Mouse (Mus musculus): ENCODE measurements around the gene Ripor3.

The Ripor3 gene

DNA sequence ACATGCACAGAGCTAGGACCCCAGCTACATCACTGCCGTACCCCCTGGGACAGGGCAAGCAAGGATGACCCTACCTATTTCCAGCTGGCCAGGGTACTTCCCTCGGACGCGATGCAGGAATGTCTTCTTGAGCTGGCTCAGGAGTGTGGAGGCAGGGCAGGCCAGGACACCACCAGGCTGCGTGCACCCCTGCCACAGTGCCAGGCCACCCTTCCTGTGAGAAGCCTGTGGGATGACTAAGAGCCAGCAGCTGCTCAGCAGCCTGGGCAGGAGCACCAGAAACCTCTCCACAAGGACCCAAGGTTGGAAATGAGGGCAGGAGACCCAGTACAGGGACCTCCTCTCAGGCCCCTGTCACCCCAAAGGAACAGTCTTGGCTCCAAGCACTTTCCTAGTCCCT lies 26.0 kb downstream of the Ripor3 start:
- no peak for DNase-seq

- peak in 1 of 2 experiments; percentile 43 for DNase-seq
Observed at GRCm38 (mm10) chr2:167982646-167983045, 27.8 kb downstream of the Ripor3 start.

DNA sequence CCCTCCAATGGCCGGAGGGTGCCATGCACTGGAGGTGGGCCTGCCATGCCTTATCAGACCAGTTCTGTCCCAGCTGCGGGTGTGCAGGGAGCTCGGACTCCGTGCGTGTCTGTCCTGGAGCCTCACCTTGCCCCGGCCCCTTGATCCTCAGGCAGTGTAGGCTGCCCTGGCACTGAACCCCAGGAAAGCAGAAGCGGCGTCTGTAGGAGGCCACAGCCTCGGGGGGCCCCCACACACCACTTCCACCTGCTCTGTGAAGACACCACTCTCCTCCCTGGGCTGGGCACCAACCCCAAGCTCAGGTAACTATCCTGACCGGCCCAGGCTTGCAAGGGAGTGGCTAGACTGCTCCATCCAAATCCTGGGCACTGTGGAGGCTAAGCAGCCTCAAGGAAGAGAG lies 30.0 kb downstream of the Ripor3 start:
- DNase-seq = no peak

DNA sequence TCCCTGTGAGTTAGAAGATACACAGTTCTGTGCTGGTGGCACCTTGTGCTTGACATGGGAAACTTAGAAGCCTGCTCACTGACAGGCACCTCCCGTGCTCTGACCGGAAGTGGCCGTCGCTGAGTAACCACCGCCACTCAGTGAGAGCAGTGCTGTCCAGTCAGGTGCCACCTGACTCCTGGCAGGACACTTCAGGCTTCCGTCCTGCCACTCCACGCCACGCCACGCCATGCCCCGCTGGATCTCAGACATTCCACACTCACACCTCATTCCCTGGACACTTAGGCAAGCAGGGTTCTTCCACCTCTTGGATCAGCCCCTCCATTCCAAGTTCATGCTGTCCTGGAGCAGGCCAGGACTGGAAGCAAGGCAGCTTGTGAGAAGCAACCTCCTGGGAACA lies 32.1 kb downstream of the Ripor3 start:
- DNase-seq = no peak

- no peak for DNase-seq
Observed at GRCm38 (mm10) chr2:167975746-167976145, 34.7 kb downstream of the Ripor3 start.

DNA sequence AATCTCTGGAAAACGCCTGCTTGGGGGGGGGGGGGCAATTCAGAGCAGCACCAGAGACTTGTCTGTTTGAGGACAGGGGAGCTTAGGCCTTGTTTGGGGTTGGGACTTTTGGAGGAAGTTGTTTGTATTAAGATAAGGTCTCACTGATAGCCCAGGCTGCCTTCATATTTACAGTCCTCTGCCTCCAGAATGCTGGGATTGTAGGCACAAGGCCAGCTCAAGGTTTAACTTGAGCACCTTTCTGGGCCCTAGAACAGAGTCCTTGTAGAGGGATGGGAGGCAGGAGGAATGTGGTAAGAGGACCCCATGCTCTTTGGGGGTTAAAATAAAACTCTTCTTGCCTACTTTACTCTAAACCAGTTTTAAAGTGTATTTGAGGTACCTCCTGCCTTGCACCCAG lies 37.6 kb downstream of the Ripor3 start:
- DNase-seq = no peak

- no peak for DNase-seq
Observed at GRCm38 (mm10) chr2:167972146-167972545, 38.3 kb downstream of the Ripor3 start.

- no peak for DNase-seq
Observed at GRCm38 (mm10) chr2:167969851-167970541, 40.4 kb downstream of the Ripor3 start.

- no peak for DNase-seq
Observed at GRCm38 (mm10) chr2:167968504-167968903, 41.9 kb downstream of the Ripor3 start.

DNA sequence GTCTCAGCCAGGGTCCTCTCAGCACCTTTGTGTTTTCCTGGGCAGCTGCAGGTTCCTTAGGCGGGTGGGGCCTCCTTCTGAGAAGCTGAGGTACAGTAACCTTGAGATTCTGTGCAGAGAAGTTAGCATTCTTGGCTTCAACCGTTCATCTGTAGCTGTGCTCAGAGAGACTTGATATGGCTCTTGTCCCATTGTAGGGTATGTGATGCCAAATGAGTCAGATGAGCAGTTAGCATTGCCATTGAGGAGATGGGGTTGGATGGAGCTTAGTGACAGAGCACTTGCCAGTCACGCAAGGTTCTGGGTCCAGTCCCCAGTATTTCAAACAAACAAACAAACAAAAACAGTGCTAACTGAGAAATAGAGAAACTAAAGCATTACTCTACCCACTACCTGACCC lies 44.5 kb downstream of the Ripor3 start:
- DNase-seq = no peak

DNA sequence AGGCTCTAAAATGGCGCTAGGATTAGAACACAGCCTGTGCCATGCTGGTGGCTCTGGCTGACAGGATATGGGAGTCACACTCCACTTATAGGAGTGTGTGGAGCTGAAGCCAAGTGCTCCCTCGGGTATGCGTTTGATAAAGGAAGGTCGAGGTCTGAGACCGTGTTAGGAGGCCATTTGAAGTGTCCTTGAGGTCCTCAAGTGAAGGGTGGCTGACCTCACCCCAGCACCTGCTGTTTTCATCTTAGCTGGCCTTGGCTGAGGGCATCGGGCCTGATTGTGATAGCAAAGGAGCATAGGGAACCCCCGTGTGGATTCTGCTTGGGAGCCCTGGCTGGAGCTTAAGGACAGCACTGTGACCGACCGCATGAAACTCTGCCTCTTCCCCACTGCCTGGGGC lies 46.1 kb downstream of the Ripor3 start:
- no peak for DNase-seq

DNA sequence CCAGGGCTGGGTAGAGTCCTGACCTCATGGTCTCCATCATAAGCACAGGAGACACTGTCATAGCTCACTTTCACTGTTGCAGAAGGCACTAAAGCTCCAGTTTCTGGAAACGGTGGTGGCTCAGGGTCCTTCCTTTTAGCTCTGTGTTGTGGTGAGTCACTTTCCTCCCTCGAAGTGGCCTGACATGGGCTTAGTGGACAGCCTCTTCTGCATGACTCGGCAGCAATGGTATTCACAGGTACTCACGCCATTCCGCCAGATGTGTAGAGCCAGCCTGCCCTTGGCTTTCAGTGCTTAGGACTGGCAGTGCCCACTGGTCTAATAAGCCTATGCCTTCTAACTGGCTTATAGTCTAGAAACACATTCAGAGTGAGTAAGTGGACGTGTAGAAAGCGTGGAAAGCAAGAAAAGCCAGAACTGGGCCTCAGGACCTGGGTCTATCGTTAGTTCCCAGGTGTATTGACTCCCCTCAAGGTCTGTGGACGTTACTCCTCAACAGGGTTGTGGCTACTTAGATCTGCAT lies 46.6 kb downstream of the Ripor3 start:
- DNase-seq = no peak

- no peak for DNase-seq
Observed at GRCm38 (mm10) chr2:167963176-167963575, 47.2 kb downstream of the Ripor3 start.

DNA sequence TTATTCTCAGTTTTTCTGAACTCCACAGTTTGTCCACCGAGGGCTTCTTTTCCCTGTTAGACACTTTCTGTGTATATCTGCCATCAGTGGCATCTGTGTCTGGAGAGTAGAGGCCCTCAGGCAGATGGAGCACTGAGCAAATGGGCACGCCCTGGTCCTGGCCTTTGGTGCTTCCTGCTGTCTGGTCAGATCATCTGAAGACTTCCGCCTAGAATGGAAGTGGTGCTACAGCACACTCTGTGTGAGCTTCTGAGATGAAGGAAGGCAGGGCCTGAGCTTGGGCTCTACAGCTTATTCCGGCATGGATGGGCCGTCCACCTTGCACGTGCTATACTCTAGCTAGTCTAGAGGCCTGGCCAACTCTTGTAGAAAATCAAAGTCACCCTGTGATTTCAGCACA lies 48.1 kb downstream of the Ripor3 start:
- peak in 1 of 2 experiments; percentile 44 for DNase-seq

DNA sequence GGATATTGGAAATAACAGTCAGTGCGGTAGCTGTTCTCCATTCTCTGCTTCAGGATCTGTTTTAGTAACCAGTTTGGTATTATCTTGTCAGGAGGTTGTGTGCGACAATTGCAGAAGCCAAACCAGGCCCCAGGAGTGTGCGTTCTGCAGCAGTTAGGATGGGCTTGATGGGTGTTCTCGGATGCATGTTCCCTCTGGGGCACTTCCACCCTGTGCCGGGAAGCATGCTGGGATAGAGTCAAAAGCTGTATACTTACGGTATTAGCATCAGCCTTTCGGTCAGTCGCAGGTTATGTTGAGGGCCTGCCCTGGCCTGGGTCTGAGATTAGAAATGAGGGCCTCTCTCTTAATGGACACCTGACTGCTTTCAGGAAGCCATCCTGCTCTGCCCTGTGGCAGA lies 49.8 kb downstream of the Ripor3 start:
- no peak for DNase-seq

DNA sequence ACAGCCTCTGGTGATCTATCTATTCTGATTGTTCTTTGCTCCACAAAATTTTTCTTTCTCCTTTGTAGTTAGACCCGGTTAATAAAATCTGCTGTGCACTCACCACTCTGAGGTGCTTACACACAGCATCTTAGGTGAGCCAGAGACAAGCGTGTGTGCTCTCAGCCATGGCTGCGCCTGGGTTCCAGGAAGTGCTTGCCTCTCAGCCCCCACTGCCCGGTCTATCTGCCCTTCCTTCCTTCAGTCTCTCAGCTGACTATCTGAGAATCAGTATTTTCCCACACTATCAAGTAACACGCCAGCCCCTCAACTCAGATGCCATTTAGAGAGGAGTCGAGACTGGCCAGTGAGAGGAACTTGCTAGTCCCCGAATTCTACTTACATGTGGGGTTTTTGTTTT lies 50.4 kb downstream of the Ripor3 start:
- no peak for DNase-seq

DNA sequence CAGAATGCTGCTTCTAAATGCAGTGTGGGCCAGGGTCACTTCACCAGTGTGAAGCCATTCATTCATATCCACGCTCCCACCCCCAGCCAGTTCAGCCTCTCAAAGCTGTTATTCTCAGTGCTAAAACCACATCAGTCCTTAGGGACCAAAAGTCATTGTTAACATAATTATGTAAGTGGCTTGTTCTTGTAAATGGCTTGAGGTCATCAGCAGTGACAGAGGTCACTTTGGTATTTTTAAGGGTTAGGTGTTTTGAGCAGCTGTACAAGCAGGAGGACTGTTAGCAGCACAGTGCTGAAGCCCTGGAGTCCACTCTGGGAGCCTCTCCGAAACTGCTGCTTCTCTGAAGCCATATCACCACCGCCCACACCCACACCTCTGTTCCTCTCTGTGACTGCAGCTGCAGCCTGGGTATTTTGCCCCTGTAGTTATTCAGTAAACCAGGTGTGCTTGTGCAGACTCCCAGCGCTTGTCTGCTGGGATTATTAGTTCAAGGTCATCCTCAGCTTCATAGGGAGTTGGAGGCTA lies 51.0 kb downstream of the Ripor3 start:
- no peak for DNase-seq

DNA sequence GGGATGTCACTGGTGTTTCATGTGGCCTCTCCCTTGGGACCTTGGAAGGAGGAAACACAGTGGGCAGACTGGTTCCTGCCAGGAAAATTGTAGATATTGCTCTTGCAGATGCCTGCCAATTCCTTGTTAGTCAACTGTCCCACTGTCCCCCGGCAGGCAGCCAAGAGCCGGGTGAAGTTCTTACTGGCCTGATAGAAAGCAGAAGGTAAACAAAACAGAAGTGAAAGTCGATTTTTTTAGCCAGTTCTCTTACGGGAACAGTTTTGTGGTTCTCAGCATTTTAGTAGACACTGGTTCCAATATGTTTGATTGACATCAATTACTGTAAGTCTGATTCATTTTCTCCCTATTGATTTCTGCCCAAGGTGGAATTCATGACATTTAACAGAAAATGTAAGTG lies 51.6 kb downstream of the Ripor3 start:
- peak; percentile 77 to 86 for DNase-seq

DNA sequence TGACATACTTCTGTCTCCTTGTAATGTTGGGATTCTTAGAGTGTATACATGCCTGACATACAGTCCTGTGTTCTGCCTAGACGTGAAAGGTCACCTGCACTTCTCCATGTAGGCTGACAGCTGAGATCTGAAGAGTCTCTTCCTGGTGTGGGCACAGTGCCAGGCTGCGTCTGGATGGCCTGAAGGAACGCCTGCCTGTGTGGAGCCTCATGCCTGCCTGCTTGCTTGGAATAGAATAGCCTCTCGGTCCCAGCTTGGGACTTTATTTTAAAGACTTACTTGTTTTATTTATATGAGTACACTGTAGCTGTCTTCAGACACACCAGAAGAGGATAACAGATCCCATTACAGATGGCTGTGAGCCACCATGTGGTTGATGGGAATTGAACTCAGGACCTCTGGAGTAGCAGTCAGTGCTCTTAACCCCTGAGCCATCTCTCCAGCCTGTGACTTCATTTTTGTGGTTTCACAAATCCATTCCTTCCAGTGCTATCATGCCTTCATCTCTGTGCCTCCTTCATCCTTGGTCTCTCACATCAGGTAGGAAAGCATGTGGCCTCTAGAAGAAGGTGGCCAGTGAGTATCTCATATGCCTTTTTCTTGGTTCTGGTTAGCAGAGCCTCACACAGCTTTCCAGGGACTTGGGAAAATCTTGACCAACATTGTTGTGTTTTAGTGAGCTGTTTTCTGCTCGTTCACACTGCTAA lies 52.2 kb downstream of the Ripor3 start:
- peak; percentile 68 to 86 for DNase-seq

- no peak for DNase-seq
Observed at GRCm38 (mm10) chr2:167957539-167957938, 52.9 kb downstream of the Ripor3 start.

- no peak for DNase-seq
Observed at GRCm38 (mm10) chr2:167954928-167955327, 55.5 kb downstream of the Ripor3 start.

DNA sequence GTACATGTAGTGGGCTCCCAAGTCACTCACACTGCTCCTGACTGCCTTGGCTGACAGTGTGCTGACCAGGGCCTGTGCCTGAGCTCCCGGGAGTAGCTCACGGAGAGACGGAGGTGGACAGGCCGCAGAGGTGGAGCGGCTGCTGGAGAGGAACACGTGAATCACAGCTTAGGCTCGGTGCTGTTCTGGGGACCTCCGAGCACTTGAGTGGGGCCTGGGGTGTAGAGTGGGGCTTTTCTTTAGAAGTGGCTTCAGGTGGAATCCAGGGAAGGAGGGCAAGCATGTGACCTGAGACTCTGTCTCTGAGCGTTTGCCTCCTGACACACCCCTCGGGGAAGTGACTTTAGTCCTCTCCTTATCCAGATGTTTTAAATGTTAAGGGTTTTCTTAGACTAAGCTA lies 56.6 kb downstream of the Ripor3 start:
- no peak for DNase-seq

DNA sequence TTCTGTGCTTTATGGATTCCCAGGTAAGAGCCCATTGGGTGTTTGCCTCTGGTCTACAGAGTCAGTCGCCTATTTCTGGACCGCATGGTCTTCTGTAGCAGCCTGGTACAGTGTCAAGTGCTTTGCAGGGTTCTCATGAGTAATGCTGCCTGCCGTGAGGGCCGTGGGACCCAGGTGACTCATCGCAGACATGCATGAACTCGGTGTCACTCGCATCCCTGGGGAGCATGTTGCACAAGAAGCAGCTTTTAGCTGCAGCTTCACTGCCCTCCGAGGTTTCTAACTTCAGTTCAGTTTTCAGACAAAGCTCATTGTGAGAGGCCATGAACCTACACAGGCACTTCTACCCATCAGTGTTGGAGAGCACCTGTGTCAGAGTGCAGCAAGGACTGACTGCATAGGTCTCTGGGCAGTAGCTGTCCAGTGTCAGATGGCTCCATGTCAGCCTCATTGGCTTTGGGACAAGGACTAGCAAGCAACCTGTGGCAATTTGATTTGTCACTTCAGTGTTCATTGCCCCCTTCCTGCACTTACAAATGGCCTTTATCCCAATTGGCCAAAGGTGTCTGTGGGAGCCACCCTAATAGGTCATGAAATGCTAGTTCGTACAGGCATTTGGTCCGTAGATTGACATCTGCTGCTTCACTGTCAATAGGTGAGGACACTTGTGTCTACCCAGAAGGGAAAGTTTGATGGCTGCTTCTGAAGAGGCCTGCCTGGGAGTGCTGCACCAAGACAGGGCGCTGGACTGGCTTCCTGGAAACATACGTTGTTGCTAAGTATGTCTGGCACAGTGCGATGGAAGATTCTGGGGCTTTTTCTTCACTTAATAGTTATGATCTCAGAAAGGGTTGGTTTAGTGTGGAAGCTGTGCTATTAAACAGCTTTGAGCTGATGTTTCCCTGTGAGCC lies 58.9 kb downstream of the Ripor3 start:
- peak in 1 of 2 experiments; percentile 43 for DNase-seq
